ENCODE assay signal across 28 mouse cellular contexts in genomic region chr12:24870901-24871300, GRCm38 (mm10). TPM values are rescaled to one million over a fixed set of nuclear protein-coding genes. Genes with fewer than 3 reads are reported as not detected.
DNase-seq lines count a peak whose midpoint lies in the region; ATAC-seq and TF ChIP-seq lines count a peak whose summit lies in the region.
"Had no signal": no experiment of that assay in that cellular context is flagged by ENCODE, and none has a peak within 500 bp of the region (broad histone marks: within the 10 kb centered on the region; RNA-seq: fewer than 3 reads in every experiment).

No protein-coding gene starts in this region.

- 50% methylated on average over 4 of the region's 4 CpGs for WGBS in forebrain, embryonic 12.5 days
- 62% methylated on average over 4 of the region's 4 CpGs for WGBS in forebrain, embryonic 16.5 days

- H3K9me3 ChIP-seq in forebrain, embryonic 12.5 days, result no peaks in the 10 kb centered on the region
- no peaks in the 10 kb centered on the region for H3K9me3 ChIP-seq in forebrain, embryonic 16.5 days (ENCODE audit: control insufficient read depth, low read length)
- H3K9me3 ChIP-seq: embryonic facial prominence, embryonic 13.5 days; forebrain, embryonic 10.5 days; hindbrain, embryonic 10.5 days; intestine, embryonic 15.5 days; lung, embryonic 15.5 days; midbrain, embryonic 12.5 days had no signal

- no peak overlapping the region for H3K9ac ChIP-seq in forebrain, embryonic 12.5 days
- H3K9ac ChIP-seq in forebrain, embryonic 16.5 days (replicated peaks; ENCODE audit: low read depth, low read length), result no peak overlapping the region
- H3K9ac ChIP-seq: embryonic facial prominence, embryonic 13.5 days; forebrain, postnatal 0 days; intestine, embryonic 15.5 days; lung, embryonic 15.5 days; midbrain, embryonic 12.5 days had no signal

- no peaks in the 10 kb centered on the region for H3K36me3 ChIP-seq in forebrain, embryonic 12.5 days (replicated peaks)
- H3K36me3 ChIP-seq in forebrain, embryonic 16.5 days (ENCODE audit: control insufficient read depth, insufficient read depth), result no peaks in the 10 kb centered on the region
- H3K36me3 ChIP-seq: embryonic facial prominence, embryonic 13.5 days; forebrain, embryonic 10.5 days; hindbrain, embryonic 10.5 days; intestine, embryonic 15.5 days; lung, embryonic 15.5 days; midbrain, embryonic 12.5 days had no signal

- TF ChIP-seq CTCF in left cerebral cortex, adult 2 months (IDR thresholded peaks at IDR 0.05), result no peak

- H3K27ac ChIP-seq in forebrain, embryonic 12.5 days, result no peak overlapping the region
- H3K27ac ChIP-seq in forebrain, embryonic 16.5 days (ENCODE audit: low read length), result no peak overlapping the region
- peak overlapping the region; percentile 62 for H3K27ac ChIP-seq in left cerebral cortex, adult 2 months
- H3K27ac ChIP-seq: embryonic facial prominence, embryonic 13.5 days; forebrain, embryonic 10.5 days; hindbrain, embryonic 10.5 days; intestine, embryonic 15.5 days; lung, embryonic 15.5 days; midbrain, embryonic 12.5 days; stomach, postnatal 0 days had no signal

- no peak overlapping the region for H3K4me2 ChIP-seq in forebrain, embryonic 12.5 days
- H3K4me2 ChIP-seq in forebrain, embryonic 16.5 days (ENCODE audit: low read length), result no peak overlapping the region
- H3K4me2 ChIP-seq: embryonic facial prominence, embryonic 13.5 days; intestine, embryonic 15.5 days; liver, embryonic 11.5 days; lung, embryonic 15.5 days; midbrain, embryonic 12.5 days had no signal

- no peak for DNase-seq in left cerebral cortex, adult 2 months (ENCODE audit: extremely low spot score in 1 of 2, low spot score in 2 of 2)
- no peak for DNase-seq in left cerebral cortex, postnatal 10 days (ENCODE audit: extremely low spot score in 1 of 2, low spot score in 2 of 2)
- peak; percentile 36 for DNase-seq in right cerebral cortex, adult 18-20 months
- DNase-seq in right cerebral cortex, postnatal 25 days, result no peak
- DNase-seq in thymus, postnatal 14 days, result no peak
- DNase-seq: adrenal gland, postnatal 10 days; cerebellum, adult 11 months; cerebellum, adult 9-11 months; forebrain, postnatal 0 days; gastrocnemius, postnatal 14 days; heart, postnatal 14 days; kidney, adult 2 months; kidney, postnatal 36 days; layer of hippocampus, postnatal 36 days; right cerebral cortex, postnatal 4 days; thymus, adult 2 months had no signal

- H3K4me1 ChIP-seq in forebrain, embryonic 12.5 days, result peaks cover 8% of the 10 kb centered on the region
- peaks cover 2% of the 10 kb centered on the region; the same call in 1 of the 2 replicates for H3K4me1 ChIP-seq in forebrain, embryonic 16.5 days (replicated peaks; ENCODE audit: control insufficient read depth, insufficient read depth, low read length)

- no peaks in the 10 kb centered on the region for H3K27me3 ChIP-seq in forebrain, embryonic 12.5 days
- no peaks in the 10 kb centered on the region for H3K27me3 ChIP-seq in forebrain, embryonic 16.5 days (replicated peaks; ENCODE audit: control insufficient read depth, insufficient read depth, low read length)
- H3K27me3 ChIP-seq: embryonic facial prominence, embryonic 13.5 days; intestine, embryonic 15.5 days; lung, embryonic 15.5 days; midbrain, embryonic 12.5 days; Patski had no signal

- no peak overlapping the region for H3K4me3 ChIP-seq in forebrain, embryonic 12.5 days (replicated peaks)
- H3K4me3 ChIP-seq in forebrain, embryonic 16.5 days (replicated peaks; ENCODE audit: low read length), result no peak overlapping the region
- no peak overlapping the region for H3K4me3 ChIP-seq in left cerebral cortex, adult 2 months
- H3K4me3 ChIP-seq: embryonic facial prominence, embryonic 13.5 days; forebrain, embryonic 10.5 days; hindbrain, embryonic 10.5 days; intestine, embryonic 15.5 days; lung, embryonic 15.5 days; midbrain, embryonic 12.5 days had no signal

- ATAC-seq in forebrain, embryonic 12.5 days (ENCODE audit: low FRiP score), result 0 out of 2 replicates have a peak, but pooled peaks have one; percentile 33
- no peak for ATAC-seq in forebrain, embryonic 16.5 days
- ATAC-seq: forebrain, postnatal 0 days; hindbrain, embryonic 16.5 days; intestine, embryonic 15.5 days; Patski had no signal

- intact Hi-C loops in left cerebral cortex, adult 2 months (cut with DNase I), result no loop called here
- intact Hi-C loops in left cerebral cortex, postnatal 10 days (cut with DNase I), result no loop called here

RNA-seq across cellular contexts. Expression of gene Mboat2, which starts 40.2 kb away (rescaled TPM):
- polyA plus RNA-seq in forebrain, embryonic 12.5 days (2016; fragmentation: Nextera tagmentation; extraction: Ambion mirVana), result 58.4 and 60.0 TPM in 2 replicates
- 70.8 and 78.2 TPM in 2 replicates for polyA plus RNA-seq in forebrain, embryonic 16.5 days (2015; fragmentation: Nextera tagmentation; extraction: Ambion mirVana)
- total RNA-seq in left cerebral cortex, adult 2 months (2021), result 10 to 100 TPM; 78.7 to 85.3 TPM
- 10 to 100 TPM; 59.9 to 64.3 TPM for total RNA-seq in left cerebral cortex, postnatal 10 days (2021)
